Mouse (Mus musculus): Measurements from ENCODE around the gene Cradd.

The Cradd gene

GRCm38 (mm10) chr10:95199541-95200269, 124.2 kb downstream of the Cradd start:
- no peak for DNase-seq (ENCODE audit: low spot score)

- no peak for DNase-seq (ENCODE audit: low spot score)
These were observed 126.6 kb downstream of the Cradd start for GRCm38 (mm10) chr10:95197377-95197776.

DNA sequence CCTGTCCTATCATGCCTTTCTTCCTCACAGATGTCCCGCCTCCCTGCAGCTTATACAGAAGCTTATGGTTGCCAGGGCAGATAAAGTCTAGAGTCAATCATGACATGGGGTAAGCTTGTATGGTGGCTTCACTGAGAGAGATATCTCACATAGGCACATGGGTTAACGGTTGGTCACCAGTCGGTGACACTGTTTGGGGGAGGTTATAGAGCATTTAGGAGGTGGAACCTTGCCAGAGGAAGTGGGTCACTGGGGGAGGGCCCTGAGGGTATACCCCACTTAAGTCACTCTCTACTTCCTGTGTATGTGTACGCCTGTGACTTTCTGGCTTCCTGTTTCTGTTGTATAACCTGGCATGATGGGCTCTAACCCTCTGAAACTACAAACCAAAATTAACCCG, 128.2 kb downstream of the Cradd start:
- no peak for DNase-seq (ENCODE audit: low spot score)

- DNase-seq (ENCODE audit: low spot score), result no peak
These were observed 129.2 kb downstream of the Cradd start for GRCm38 (mm10) chr10:95194776-95195175.

DNA sequence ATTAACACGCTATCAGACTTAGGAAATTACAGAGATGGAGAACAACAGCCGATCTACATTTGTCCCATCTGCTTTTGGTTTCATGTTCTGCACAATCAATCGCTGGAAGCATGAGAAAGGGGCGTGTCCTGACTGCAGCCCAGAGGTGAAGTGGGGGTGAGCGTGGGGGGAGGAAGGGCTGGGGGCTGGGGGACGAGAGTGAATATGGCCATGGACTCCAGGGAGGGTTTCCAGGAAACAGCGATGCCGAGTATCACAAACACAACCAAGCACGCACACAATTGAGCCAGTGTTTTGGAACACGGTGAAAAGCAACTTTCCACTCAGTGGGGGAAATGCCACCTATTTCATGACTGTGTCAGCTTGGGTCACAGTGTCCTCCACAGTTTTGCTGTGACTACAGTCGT, 130.1 kb downstream of the Cradd start:
- no peak for DNase-seq (ENCODE audit: low spot score)

GRCm38 (mm10) chr10:95191881-95192280, 132.1 kb downstream of the Cradd start:
- DNase-seq (ENCODE audit: low spot score), result no peak

DNA sequence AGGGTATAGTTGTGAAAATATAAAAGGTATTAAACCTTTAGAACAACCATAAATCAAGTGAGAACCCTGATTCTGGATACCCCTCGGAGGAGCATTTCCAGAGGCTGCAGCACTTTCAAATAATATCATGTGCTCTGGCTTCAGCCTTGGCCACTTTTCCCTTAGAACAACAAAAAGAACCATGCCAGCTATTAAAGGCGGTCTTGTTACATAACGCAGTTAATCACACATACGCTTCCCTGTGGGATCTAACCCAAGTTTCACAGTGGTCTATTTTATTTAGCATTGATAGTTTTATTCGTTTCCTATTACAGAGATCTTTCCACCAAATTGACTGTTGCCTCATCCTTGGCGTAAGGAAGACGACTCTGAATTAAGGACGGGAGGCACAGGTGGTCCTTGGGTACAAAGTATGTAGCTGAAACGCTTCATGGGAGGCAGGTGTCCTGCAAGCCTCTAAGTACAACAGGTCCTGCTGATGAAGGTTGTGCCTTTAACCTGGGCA, 132.7 kb downstream of the Cradd start:
- DNase-seq (ENCODE audit: low spot score), result no peak

DNA sequence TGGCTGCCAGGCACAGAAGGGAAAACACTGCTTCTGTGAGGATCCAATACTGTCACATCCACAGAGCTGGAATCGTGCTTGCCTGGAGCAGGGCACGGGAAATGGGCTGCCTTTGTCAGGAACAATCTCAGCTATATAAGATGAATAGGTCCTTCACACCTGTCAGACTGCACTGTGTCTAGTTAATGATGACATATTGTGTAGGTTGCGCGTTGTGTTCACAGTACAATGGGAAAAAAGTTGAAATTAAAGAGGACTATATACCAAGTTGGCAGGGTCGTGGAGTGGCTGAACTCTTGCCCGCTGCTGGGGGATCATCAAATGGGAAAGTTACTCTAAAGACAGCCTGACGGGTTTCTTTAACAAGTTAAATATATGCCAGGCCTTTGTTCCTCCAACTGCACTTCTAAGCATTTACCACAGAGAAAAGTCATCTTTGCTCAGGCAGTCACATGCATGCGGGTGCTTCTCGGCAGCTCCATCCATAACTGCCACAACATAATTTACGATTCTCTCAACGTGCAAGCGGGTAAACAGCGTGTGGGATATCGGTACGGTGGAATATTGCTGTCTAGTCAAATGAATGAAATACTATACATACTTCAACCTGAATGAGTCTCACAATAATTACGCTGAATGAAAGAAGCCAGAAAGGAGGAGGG, 134.3 kb downstream of the Cradd start:
- DNase-seq (ENCODE audit: low spot score), result no peak

DNA sequence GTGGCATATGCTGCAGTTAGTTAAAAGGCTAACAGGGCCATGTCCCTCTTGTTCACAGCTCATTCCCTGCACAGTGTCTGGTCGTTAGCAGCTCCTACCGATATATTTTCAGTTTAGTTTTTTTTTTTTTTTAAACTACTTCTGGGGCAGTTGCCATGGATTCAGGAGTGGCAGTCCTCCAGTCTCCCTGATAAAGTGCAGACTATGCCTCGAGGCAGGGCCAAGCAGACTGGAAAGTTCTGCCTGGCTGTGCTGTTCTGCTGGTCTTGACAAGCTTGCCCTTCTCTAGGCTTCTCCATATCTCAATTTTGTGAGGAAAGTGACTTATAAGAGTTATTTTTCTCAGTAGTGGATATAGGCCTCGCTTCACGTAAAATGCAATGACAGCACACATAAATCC, 139.7 kb downstream of the Cradd start:
- no peak for DNase-seq (ENCODE audit: low spot score)

- DNase-seq (ENCODE audit: low spot score), result peak; percentile 65
These were observed 140.9 kb downstream of the Cradd start for GRCm38 (mm10) chr10:95183051-95183450.

- no peak for DNase-seq (ENCODE audit: low spot score)
These were observed 141.5 kb downstream of the Cradd start for GRCm38 (mm10) chr10:95182405-95182804.

DNA sequence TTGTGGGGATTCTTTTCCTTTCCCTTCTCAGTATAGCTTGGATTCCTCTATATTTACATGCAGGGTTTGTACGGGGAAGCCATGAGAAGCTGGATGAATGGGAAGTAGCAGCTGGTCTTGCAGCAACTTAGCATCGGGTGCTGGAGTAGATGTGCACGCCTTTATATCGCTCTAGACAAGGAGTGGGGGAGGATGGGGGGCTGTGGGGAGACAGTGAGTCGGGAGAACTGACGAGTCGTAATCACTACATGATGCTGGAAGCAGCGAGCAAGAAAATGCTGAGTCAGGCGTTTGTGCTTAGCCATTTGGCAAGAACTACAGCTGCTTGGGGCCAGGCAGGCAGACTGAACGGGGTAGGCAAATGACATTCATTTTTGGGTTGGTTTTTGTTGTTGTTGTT, 142.4 kb downstream of the Cradd start:
- DNase-seq (ENCODE audit: low spot score), result no peak

DNA sequence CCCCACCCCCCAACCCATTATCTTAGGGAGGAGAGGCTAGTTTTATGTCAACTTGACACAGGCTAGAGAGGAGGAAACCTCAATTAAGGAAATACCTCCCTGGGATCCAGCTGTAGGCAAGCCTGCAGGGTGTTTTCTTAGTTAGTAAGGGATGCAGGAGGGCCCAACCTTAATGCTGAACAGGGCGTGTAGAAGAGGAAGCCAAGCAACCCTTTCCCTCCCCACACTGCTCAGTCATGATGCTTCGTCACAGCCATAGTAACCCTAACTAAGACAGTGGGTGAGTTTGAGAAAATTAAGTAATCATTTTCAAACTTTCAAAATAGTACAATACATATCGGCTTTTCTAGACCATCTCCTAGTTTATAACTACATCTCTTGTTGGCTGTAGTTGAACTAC, 143.0 kb downstream of the Cradd start:
- DNase-seq (ENCODE audit: low spot score), result no peak

DNA sequence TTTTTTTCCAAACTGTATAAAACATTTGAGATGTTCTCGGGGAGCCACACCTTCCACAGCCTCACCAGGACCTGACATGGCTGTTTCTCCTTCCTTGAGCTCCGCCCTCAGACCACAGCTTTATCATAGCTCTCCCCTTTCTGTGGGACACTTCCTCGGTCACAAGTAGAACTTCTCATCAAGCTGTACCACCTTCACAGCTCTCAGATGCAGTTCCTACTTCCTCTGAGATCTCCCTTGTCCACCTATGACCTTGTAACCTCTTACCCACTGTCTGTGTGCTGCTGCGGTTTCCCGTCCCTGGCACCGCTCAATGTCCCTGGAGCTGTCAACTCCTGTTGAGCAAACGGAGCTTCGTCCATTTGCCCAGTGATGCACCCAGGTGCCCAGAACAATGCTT, 143.8 kb downstream of the Cradd start:
- DNase-seq (ENCODE audit: low spot score), result no peak

DNA sequence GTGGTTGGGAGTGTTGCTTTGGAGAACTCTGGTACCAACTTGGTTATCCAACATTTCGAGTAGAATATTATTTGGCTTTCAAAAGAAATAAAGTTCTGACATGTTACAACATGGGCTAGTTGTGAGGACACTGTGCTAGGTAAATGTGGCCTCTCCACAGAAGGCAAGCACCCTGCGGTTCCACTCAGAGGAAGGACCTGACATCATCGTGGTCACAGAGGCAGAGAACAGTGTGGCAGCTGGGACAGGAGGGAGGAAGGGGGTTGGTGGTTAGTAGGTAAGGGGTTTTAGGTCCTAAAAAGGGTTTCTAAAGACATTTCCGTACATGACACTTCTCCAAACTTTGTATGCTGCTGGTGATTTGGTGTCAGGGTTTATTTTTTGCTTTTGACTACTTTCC, 145.1 kb downstream of the Cradd start:
- DNase-seq (ENCODE audit: low spot score), result no peak

GRCm38 (mm10) chr10:95175423-95176120, 148.4 kb downstream of the Cradd start:
- DNase-seq (ENCODE audit: low spot score), result no peak

GRCm38 (mm10) chr10:95174260-95174659, 149.7 kb downstream of the Cradd start:
- no peak for DNase-seq (ENCODE audit: low spot score)

GRCm38 (mm10) chr10:95170721-95171354, 153.1 kb downstream of the Cradd start:
- no peak for DNase-seq (ENCODE audit: low spot score)

GRCm38 (mm10) chr10:95164949-95165348, 159.0 kb downstream of the Cradd start:
- DNase-seq (ENCODE audit: low spot score), result no peak

DNA sequence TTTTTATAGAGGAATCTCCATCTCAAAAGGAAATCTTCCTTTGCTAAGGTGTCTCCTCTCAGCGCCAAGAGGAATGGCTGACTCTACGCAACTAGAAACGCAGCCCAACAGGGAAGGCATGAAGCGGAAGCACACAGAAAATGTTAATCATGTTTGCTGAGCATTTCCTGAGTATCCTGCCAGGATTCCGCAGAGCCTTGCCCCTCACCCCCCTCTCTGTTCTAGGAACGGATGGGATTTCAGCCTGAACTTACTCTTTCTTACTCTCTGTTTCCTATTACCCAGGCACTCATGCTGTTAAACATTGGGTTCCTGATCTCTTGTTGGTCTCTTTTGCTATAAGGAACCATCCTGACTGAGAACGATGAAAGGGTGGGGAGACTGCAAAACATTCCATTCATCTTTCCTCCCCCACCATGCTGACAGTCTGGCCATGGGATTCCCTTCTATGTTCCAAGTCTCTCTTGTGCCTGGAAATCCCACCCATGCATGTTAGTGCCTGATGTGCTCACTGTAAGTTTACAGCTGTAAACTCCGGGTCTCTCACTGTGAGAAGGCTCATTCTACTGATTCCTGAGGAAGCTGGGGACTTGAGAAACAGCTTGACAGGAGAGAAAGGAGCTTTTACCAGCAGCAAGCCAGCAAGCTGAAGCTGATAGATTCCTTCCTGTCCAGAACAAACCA, 161.1 kb downstream of the Cradd start:
- no peak for DNase-seq (ENCODE audit: low spot score)

DNA sequence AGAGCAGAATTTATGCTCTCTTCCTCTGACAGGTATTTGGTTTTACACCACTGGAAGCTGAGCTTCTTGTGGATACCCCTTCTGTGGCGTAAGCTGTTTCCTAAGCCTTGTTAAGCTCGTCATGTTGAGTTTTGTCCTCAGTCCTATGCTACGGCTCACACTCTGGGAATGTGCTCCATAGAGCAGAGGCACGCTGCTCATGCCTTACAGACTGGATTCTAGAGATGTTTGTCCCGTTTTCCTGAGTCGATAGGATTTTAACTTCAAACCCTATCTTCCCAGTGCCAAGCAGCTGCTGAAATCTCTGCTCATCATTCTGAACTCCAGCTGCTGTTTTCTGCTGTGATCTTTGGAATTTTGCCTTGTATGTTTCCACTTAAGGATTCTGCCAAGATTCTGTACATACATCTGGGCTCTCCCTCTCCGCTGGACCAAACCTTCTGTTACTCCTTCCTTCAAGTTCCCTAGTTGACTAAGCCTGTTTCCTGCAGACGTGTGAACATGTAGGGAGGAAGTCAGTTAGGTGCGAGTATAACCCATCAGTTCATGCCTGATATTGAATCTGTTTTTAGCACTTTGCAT, 164.2 kb downstream of the Cradd start:
- no peak for DNase-seq (ENCODE audit: low spot score)

DNA sequence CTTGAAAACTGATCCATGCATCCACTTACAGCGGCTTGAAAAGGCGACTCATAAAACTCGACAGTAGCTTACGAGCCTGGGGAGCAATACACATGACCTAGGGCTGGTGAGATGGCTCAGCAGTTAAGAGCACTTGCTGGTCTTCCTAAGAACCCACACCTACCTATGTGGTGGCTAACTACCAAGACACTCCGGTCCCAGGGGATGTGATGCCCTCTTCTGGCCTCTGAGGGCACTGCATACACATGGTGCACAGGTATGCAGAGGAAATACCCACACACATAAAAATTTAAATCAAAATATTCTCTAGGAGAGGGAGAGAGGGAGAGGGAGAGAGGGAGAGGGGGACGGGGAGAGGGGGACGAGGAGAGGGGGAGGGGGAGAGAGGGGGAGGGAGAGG, 167.5 kb downstream of the Cradd start:
- no peak for DNase-seq (ENCODE audit: low spot score)

Measured in testis, postnatal 10 days (tissue).